Mouse (Mus musculus) thymus, postnatal 36 days (tissue): ENCODE results near the gene St6galnac3.

Experiments used
- DNase-seq, 2 experiments: peaks; one replicate each; pipeline ENCODE4 v3.0.0; 2022; ENCODE audit warnings: mixed read lengths in 2 of 2

Gene St6galnac3

GRCm38 (mm10) chr3:153689793-153690291, 35.1 kb downstream of the St6galnac3 start:
- DNase-seq, result no peak

GRCm38 (mm10) chr3:153687896-153688295, 37.1 kb downstream of the St6galnac3 start:
- DNase-seq, result no peak

GRCm38 (mm10) chr3:153684909-153685308, 40.1 kb downstream of the St6galnac3 start:
- DNase-seq, result no peak

DNA sequence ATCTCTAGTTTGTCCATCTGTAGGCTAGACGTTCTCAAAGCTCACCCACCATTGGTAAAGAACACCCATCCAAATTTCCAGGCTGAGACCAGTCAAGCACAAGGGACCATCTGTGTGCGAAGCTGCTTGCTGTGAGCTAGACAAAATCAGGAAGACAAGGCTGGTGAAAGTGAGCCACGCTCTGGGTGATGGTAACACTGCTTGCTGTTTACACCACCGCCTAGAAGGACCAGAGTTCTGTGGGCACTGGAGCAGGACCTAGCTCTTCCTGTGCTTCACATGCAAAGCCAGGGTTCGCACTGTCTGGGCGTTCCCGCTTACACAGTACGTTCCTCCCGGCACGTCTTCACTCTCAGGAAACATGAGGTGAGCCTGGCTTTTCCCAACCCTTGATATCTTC, 42.7 kb downstream of the St6galnac3 start:
- DNase-seq, result no peak

DNA sequence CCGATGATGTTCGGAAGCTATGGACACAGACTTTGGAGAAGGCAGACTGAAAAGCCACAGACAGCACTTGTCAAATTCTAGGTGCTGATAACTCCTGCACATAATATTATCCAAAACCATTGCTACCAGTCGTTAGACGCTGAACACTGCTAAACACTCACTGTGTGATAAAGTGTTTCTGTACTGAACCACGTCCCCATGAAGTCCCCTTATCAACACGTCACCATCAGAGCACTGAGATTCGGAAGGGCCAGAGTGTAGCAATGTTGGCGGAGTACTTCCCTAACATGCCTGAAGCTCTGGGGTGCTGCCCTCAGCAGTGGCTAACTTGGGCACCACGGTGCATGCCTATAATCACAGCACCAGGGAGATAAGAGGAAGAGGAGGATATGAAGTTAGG, 43.3 kb downstream of the St6galnac3 start:
- DNase-seq, result no peak

- no peak for DNase-seq
Observed at GRCm38 (mm10) chr3:153675832-153676231, 49.1 kb downstream of the St6galnac3 start.

- peak; percentile 31 to 38 for DNase-seq
Observed at GRCm38 (mm10) chr3:153675073-153675472, 49.9 kb downstream of the St6galnac3 start.

DNA sequence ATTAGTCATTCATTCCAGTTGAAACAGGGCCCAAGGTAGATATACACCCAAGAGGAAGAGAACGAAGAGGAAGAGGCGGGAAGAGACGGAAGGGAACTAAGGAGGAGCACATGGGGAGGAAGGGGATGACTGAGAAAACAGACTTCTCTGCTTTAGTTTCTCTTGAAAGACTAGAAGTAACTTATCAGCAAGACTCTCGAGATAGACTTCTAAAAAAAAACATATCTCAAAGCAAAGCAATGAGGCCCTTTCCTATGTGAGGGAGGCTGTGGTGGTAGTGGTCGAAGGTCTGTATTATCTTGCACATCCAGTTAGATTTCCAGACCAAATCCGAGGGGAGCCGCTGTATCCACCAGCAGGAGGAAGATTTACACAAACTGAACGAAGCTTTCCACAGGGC, 50.6 kb downstream of the St6galnac3 start:
- no peak for DNase-seq

GRCm38 (mm10) chr3:153673451-153673850, 51.5 kb downstream of the St6galnac3 start:
- DNase-seq, result no peak

DNA sequence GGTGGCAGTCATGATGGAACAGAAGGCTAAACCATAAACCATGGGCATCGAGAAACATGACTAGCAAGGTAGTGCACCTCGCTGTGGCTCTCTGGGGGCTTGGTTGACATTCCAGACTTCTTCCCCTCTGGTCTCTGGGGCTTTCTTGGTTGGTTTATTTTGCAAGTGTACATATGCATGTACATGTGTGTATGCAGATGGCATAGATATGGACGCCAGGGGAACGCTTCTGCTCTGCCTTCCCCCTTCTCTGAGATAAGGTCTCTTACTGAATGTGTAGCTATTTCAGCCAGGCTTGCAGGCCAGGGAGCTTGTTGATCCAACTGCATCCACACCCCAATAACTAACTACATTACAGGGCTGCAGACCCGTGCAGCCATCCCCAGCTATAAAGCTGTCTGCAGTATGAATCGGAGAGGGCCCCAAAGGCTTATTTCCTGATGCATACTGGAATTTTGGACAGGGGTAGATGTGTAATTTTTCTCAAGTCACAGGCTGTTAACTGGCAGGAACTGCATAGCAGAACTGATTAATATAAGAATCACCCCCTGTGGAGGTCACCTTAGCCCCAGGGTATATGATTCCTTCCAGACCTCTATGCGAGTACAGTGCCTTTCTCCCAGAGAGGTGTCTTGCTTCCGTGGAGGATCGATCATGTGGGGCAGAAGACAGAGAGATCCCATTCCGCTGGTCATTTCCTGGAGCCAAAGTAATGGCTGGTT, 53.9 kb downstream of the St6galnac3 start:
- no peak for DNase-seq

- no peak for DNase-seq
Observed at GRCm38 (mm10) chr3:153669737-153670435, 55.1 kb downstream of the St6galnac3 start.

- no peak for DNase-seq
Observed at GRCm38 (mm10) chr3:153669329-153669728, 55.6 kb downstream of the St6galnac3 start.

- DNase-seq, result no peak
Observed at GRCm38 (mm10) chr3:153668447-153669290, 56.3 kb downstream of the St6galnac3 start.

GRCm38 (mm10) chr3:153664696-153665095, 60.3 kb downstream of the St6galnac3 start:
- DNase-seq, result no peak

- DNase-seq, result no peak
Observed at GRCm38 (mm10) chr3:153663841-153664427, 61.0 kb downstream of the St6galnac3 start.

GRCm38 (mm10) chr3:153662796-153663195, 62.2 kb downstream of the St6galnac3 start:
- DNase-seq, result no peak

- no peak for DNase-seq
Observed at GRCm38 (mm10) chr3:153661927-153662326, 63.0 kb downstream of the St6galnac3 start.

DNA sequence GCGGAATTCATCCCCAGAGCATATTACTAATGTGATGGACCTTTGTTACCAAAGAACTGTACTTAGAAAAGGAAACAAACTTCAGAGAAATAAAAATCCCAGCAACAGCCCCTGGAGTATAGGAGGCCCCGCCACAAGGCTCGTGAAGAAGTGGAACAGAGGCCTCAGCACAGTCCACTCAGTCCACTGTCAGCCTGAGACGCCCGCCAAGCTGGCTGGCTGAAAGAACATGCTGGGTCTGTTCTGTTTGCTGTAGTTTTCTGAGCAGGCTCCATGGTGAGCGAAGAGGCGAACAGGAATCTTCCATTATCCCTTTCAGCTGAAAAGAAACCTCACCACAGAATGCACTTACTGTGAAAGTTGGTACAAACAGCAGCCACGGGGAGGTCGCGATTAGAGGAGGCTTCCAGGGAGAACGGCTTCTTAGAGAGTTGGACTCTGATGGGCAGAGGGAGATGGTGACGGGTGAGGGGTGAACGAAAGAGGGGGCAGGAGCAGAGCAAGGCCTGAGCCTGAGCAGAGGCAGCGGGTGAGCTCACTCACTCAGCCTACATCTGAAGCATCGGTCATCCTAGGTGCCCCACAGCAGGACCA, 65.3 kb downstream of the St6galnac3 start:
- DNase-seq, result no peak

DNA sequence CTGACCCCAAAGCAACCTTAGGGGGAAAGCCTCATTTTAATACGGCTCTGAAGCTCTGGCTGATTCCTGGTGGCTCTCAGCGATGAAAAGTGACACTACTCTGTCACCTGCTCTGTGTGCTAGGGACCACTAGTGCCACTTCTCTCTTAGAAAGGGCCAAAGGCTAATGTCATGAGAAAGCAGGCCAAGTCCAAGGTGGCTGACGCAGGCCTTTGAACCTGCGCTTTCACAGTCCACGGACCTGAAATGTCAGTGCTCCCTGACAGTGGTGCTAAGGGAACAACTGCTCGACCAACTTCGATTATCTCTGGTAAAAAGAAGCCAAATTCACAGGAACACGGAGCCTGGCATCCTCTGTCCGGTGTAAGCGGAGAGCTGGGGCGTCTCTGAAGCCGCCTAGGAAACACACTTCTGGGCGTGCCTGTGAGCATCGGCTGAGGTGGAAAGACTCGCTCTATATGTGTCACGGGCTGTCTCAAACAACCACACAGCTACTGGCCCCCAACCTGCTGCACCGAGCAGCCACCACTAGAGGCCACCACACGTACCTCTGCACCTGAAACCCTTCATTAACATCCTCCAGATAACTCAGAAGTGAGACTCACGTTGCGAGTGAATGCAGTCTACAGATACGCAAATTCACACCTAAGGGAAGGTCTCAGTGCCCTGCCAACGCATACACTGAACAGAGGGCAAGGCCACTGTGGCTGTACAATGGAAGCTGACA, 66.8 kb downstream of the St6galnac3 start:
- peak; percentile 48 to 51 for DNase-seq

- peak; percentile 19 to 35 for DNase-seq
Observed at GRCm38 (mm10) chr3:153655071-153655470, 69.9 kb downstream of the St6galnac3 start.

- no peak for DNase-seq
Observed at GRCm38 (mm10) chr3:153652850-153653249, 72.1 kb downstream of the St6galnac3 start.

- DNase-seq, result no peak
Observed at GRCm38 (mm10) chr3:153648713-153649112, 76.3 kb downstream of the St6galnac3 start.
